Mouse (Mus musculus): ENCODE measurements around the gene Duxbl1.
"Not testable (repeated sequence)": the region's sequence is repeated elsewhere in the genome, so short reads cannot be mapped to it uniquely, and the experiment has no call there.

DNA sequence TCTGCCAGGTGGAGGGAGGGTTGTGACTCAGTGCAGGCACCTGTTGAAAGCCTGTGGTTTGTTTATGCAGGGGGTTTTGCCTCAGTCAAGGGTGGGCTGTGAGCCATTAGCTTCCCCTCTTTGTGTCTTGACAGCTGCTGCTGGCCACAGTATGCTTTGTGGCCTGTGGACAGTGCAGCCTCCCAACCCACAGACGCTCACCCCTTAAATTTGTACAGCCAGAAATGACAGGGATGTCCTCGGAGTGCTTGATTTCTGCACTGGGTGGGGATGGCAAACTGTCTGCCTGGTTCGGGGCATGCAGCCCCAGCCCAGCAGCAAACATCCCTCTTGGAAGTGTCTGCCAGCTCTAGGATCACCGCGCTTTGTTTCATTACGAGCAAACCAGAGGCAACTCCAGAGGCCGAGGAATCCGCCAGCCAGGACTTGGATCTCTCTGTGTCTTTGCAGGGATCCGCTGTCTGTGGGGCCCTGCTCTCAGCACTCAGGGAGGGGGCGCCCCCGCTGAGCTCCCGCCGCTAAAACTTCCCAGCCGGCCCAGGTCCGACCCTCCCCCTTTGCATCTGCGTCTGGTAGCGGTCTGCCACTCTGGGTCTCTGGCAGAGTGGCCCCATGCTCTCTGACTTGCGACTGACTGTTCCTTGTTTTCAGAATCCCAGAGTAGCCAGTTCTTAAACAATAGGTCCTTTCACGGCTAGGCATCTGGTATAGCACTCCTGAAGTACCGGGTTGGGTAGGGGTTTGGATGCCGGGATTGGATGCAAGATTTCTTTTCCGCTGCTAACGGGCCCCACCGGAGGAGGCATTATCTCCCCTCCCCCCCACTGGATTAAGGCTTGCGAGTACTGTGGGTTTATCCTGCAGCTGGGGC, at the start of gene Duxbl1:
- TF ChIP-seq POLR2A (IDR thresholded peaks at IDR 0.05; ENCODE audit: insufficient read length, low read depth); POLR2AphosphoS2 (IDR thresholded peaks at IDR 0.05; ENCODE audit: insufficient read length, low read depth); REST (IDR thresholded peaks at IDR 0.05; ENCODE audit: insufficient read depth, insufficient read length); TCF12 (IDR thresholded peaks at IDR 0.05; ENCODE audit: insufficient read depth, poor library complexity, severe bottlenecking); USF1 (IDR thresholded peaks at IDR 0.05; ENCODE audit: low read depth); E2F4 (IDR thresholded peaks at IDR 0.05; ENCODE audit: insufficient read depth); MAX (IDR thresholded peaks at IDR 0.05; ENCODE audit: low read depth); MYOD1 (IDR thresholded peaks at IDR 0.05; ENCODE audit: control insufficient read depth in 1 of 3, insufficient read length in 2 of 3, low read depth in 2 of 3): not testable (repeated sequence)
